Mouse (Mus musculus): ENCODE measurements around the gene Zhx3.

- TF ChIP-seq CTCF (IDR thresholded peaks at IDR 0.05; ENCODE audit: insufficient read depth, low read length) = no peak
- TF ChIP-seq POLR2A (IDR thresholded peaks at IDR 0.05; ENCODE audit: borderline replicate concordance, extremely low read depth, low read depth, low read length) = no peak
Measured at GRCm38 (mm10) chr2:160810376-160810775, 62.4 kb downstream of the Zhx3 start.

All from lung, adult 2 months (tissue).